ENCODE assay signal across 21 mouse cellular contexts in the genomic region with DNA sequence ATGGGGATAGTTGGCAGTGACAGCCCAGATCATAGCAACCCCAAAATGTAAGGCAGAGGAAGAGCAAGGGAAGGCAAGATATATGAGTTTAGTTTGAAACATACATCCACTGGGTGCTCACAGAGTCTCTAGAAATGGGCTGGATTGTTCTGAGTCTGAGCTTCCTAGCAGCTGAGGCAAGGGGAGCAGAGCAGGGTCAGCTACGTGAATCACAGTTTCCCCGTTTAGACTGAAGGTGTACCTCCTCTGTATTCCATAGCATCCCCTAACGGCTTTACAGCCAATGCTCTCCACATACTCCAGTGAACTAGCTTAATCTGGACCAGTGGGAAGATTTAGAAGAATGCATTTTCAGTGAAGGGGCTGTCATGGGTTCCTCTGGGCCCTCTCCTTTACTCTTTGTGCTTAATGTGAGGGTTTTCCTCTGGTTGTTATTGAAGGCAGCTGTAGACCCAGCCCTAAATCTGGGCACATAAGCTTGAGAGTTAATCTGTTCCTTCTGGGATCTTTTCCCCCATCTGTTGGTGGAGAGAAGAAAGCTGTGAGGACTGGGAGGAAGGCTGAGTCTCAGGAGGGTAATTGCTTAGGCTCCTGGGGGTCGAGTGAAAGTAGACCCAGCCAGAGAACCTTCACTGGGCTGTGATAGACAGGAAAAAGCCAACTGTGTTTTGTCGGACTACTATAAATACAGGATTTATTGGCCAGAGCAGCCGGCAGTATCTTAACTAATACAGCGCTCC.
DNase-seq lines count a peak whose midpoint lies in the region; ATAC-seq lines count a peak whose summit lies in the region.
"Had no signal": no experiment of that assay in that cellular context is flagged by ENCODE, and none has a peak within 500 bp of the region (broad histone marks: within the 10 kb centered on the region; RNA-seq: fewer than 3 reads in every experiment).

No protein-coding gene starts in this region.

- no peaks in the 10 kb centered on the region for H3K4me1 ChIP-seq in kidney, embryonic 14.5 days (ENCODE audit: control insufficient read depth, insufficient read depth, low read length)
- peaks cover 10% of the 10 kb centered on the region; the same call in 1 of the 2 replicates for H3K4me1 ChIP-seq in embryonic facial prominence, embryonic 10.5 days
- peaks cover 8% of the 10 kb centered on the region; the same call in 1 of the 2 replicates for H3K4me1 ChIP-seq in limb, embryonic 15.5 days
- H3K4me1 ChIP-seq: forebrain, embryonic 15.5 days; heart, embryonic 10.5 days; hindbrain, embryonic 10.5 days; liver, embryonic 15.5 days; neural tube, embryonic 15.5 days; stomach, embryonic 15.5 days had no signal

- WGBS in kidney, embryonic 14.5 days: 48% methylated on average over 7 of the region's 7 CpGs
- 54% methylated on average over 7 of the region's 7 CpGs for WGBS in embryonic facial prominence, embryonic 10.5 days
- 23% methylated on average over 7 of the region's 7 CpGs for WGBS in limb, embryonic 15.5 days

- no peaks in the 10 kb centered on the region for H3K36me3 ChIP-seq in kidney, embryonic 14.5 days (ENCODE audit: control insufficient read depth, insufficient read depth, low read length)
- H3K36me3 ChIP-seq in embryonic facial prominence, embryonic 10.5 days (replicated peaks): no peaks in the 10 kb centered on the region
- no peaks in the 10 kb centered on the region for H3K36me3 ChIP-seq in limb, embryonic 15.5 days
- H3K36me3 ChIP-seq: forebrain, embryonic 15.5 days; heart, embryonic 10.5 days; hindbrain, embryonic 10.5 days; liver, embryonic 15.5 days; neural tube, embryonic 15.5 days; stomach, embryonic 15.5 days had no signal

- H3K4me3 ChIP-seq in kidney, embryonic 14.5 days (ENCODE audit: low read length): no peak overlapping the region
- H3K4me3 ChIP-seq in embryonic facial prominence, embryonic 10.5 days: no peak overlapping the region
- H3K4me3 ChIP-seq in limb, embryonic 15.5 days: no peak overlapping the region
- H3K4me3 ChIP-seq: forebrain, embryonic 15.5 days; heart, embryonic 10.5 days; hindbrain, embryonic 10.5 days; liver, embryonic 15.5 days; myocyte; neural tube, embryonic 15.5 days; stomach, embryonic 15.5 days had no signal

- H3K4me2 ChIP-seq in kidney, embryonic 14.5 days (replicated peaks; ENCODE audit: low read depth, low read length): no peak overlapping the region
- no peak overlapping the region for H3K4me2 ChIP-seq in limb, embryonic 15.5 days
- H3K4me2 ChIP-seq: forebrain, embryonic 15.5 days; liver, embryonic 15.5 days; neural tube, embryonic 15.5 days; stomach, embryonic 15.5 days had no signal

- peak; percentile 66; the same call in 1 of the 2 replicates for ATAC-seq in kidney, embryonic 14.5 days (ENCODE audit: low FRiP score, low TSS enrichment)
- ATAC-seq in limb, embryonic 15.5 days (ENCODE audit: insufficient number of reproducible peaks, low FRiP score, low TSS enrichment, low read depth): no peak
- ATAC-seq: forebrain, embryonic 15.5 days had no signal

- H3K9ac ChIP-seq in kidney, embryonic 14.5 days (ENCODE audit: low read depth, low read length): no peak overlapping the region
- no peak overlapping the region for H3K9ac ChIP-seq in limb, embryonic 15.5 days
- H3K9ac ChIP-seq: forebrain, embryonic 15.5 days; liver, embryonic 15.5 days; neural tube, embryonic 15.5 days; stomach, embryonic 15.5 days had no signal

- H3K9me3 ChIP-seq in kidney, embryonic 14.5 days (ENCODE audit: control insufficient read depth, low read length): no peaks in the 10 kb centered on the region
- H3K9me3 ChIP-seq in embryonic facial prominence, embryonic 10.5 days: no peaks in the 10 kb centered on the region
- H3K9me3 ChIP-seq in limb, embryonic 15.5 days: no peaks in the 10 kb centered on the region
- H3K9me3 ChIP-seq: forebrain, embryonic 15.5 days; heart, embryonic 10.5 days; hindbrain, embryonic 10.5 days; liver, embryonic 15.5 days; neural tube, embryonic 15.5 days; stomach, embryonic 15.5 days had no signal

- H3K27me3 ChIP-seq in kidney, embryonic 14.5 days (ENCODE audit: control insufficient read depth, insufficient read depth, low read length): no peaks in the 10 kb centered on the region
- no peaks in the 10 kb centered on the region for H3K27me3 ChIP-seq in embryonic facial prominence, embryonic 10.5 days (replicated peaks; ENCODE audit: low read depth, poor library complexity, severe bottlenecking)
- no peaks in the 10 kb centered on the region for H3K27me3 ChIP-seq in limb, embryonic 15.5 days
- H3K27me3 ChIP-seq: forebrain, embryonic 15.5 days; liver, embryonic 15.5 days; neural tube, embryonic 15.5 days; stomach, embryonic 15.5 days had no signal

- DNase-seq in kidney, postnatal 10 days: no peak
- DNase-seq in embryonic facial prominence, embryonic 10.5 days (ENCODE audit: low spot score): peak; percentile 21
- DNase-seq in forelimb bud, embryonic 11.5 days (ENCODE audit: low read depth, low spot score): peak; percentile 75
- no peak for DNase-seq in urinary bladder, postnatal 36 days (ENCODE audit: low spot score in 2 of 2)
- no peak for DNase-seq in thymus, adult 18-20 months
- DNase-seq: adrenal gland, postnatal 36 days; B cell, adult 2 months; cerebellum, adult 2 months; gastrocnemius, postnatal 36 days; kidney, adult 9 months; layer of hippocampus, postnatal 36 days; right cerebral cortex, postnatal 25 days had no signal

- H3K27ac ChIP-seq in kidney, embryonic 14.5 days (ENCODE audit: low read depth, low read length): no peak overlapping the region
- H3K27ac ChIP-seq in embryonic facial prominence, embryonic 10.5 days (replicated peaks): 0 out of 2 replicates have a peak overlapping the region, but pooled peaks have one; percentile 10
- peak overlapping the region; percentile 38; the same call in 1 of the 2 replicates for H3K27ac ChIP-seq in limb, embryonic 15.5 days
- H3K27ac ChIP-seq: forebrain, embryonic 15.5 days; heart, embryonic 10.5 days; hindbrain, embryonic 10.5 days; liver, embryonic 15.5 days; neural tube, embryonic 15.5 days; stomach, embryonic 15.5 days had no signal

Comparison
In these comparisons a context has a peak if more than half of its experiments do, and no peak if none do; other contexts are left out.
1. DNase-seq: peak in embryonic facial prominence, embryonic 10.5 days (single experiment) and forelimb bud, embryonic 11.5 days (single experiment); none in kidney, postnatal 10 days (single experiment), urinary bladder, postnatal 36 days (0 of 2) and thymus, adult 18-20 months (0 of 2).